Mouse (Mus musculus) olfactory bulb, adult 2 months (tissue): ENCODE results near the gene Dhx34.
A peak's percentile ranks its signal among the peaks of the same experiment; 100 is the strongest.

Experiments used
- CTCF ChIP-seq: fragments of 200-500 bp; IDR thresholded peaks from 2 replicates; pipeline ENCODE4 v1.5.1; 2012; ENCODE audit warnings: low read depth, mild to moderate bottlenecking, low read length, moderate library complexity; ENCODE audit not compliant: insufficient read depth
- POLR2A ChIP-seq: fragments of 200-500 bp; IDR thresholded peaks from 2 replicates; pipeline ENCODE4 v1.6.1; 2012; ENCODE audit warnings: mild to moderate bottlenecking, low read depth, low read length, moderate library complexity; ENCODE audit not compliant: insufficient read depth

GRCm38 (mm10) chr7:16221582-16222272 is at the start of gene Dhx34:
- TF ChIP-seq CTCF (no peak), POLR2A (peak; percentile 75)
